Mouse (Mus musculus) cerebellum, adult 2 months (tissue): ENCODE data around the gene Wdr18.

Experiments
- CTCF ChIP-seq: fragments of 200-500 bp; IDR thresholded peaks from 2 replicates; pipeline ENCODE4 v1.5.1; 2011; ENCODE audit warnings: low read depth, mild to moderate bottlenecking, control low read depth, low read length, moderate library complexity, borderline replicate concordance; ENCODE audit not compliant: insufficient read depth
- POLR2A ChIP-seq: fragments of 200-500 bp; IDR thresholded peaks from 2 replicates; pipeline ENCODE4 v1.6.1; 2011; ENCODE audit warnings: low read length, control low read depth, borderline replicate concordance; ENCODE audit not compliant: insufficient read depth

DNA sequence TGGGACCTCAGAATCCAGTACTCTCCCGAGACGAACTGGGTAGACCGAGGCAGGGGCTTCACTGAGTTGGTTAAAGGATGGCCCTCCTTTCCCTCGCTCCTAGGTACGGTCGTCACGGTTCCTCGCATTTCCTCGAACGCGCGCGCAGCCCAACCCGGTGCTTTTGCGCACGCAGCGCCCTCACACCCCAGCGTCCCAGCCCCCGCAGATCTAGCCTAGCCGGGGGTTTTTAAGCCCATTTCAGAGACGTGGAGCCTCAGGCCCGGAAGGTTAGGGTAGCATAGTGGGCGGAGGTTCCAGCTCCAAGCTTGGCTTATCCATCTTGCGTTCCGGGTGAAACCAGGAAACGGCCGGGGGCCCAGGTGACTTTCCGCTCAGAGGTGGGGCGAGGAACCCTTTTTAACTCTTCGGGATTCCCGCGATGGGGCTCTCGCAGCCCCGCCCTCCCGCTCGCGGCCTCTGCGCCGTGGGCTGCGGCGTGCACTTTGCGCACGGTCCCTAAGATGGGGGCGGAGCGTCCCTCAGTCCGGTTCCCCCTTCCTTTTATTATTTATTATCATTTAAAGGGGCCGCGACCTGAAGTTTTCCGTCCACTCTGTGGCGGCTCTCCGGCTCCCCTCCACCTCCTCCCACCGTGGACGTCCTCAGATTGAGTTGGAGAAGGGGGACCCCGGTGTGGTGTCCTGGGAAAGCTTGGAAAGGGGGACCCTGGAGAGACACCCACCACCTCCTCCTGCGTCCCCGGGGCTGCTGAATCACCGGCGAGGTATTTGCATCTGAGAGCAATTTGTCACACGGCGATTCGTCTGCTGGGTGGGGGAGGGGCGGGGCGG, 33.2 kb upstream of the Wdr18 start, which contains the start of gene Arid3a:
- no peak for TF ChIP-seq POLR2A
- TF ChIP-seq CTCF = no peak
